Mouse (Mus musculus) brain, embryonic 14.5 days (tissue): ENCODE measurements at regions not wholly inside any gene's neighbourhood (a gene's known extent, or its start where the extent isn't known, plus 50 kb on each side); places are given as distances from the start of the nearest gene placed in this dataset.

Experiments
- CTCF ChIP-seq: fragments of 200-500 bp; IDR thresholded peaks from 2 replicates; pipeline ENCODE4 v1.5.1; 2012; ENCODE audit warnings: inconsistent platforms, mild to moderate bottlenecking, moderate library complexity, borderline replicate concordance; ENCODE audit not compliant: insufficient read depth, insufficient read length; ENCODE audit errors: extremely low read depth
- POLR2A ChIP-seq: fragments of 200-500 bp; IDR thresholded peaks from 2 replicates; pipeline ENCODE4 v1.6.1; 2012; ENCODE audit warnings: mild to moderate bottlenecking, inconsistent platforms, borderline replicate concordance; ENCODE audit not compliant: poor library complexity, insufficient read depth, insufficient read length, severe bottlenecking; ENCODE audit errors: extremely low read depth

GRCm38 (mm10) chr5:45076347-45076890 is 276.9 kb upstream of the Ldb2 start:
- TF ChIP-seq POLR2A (no peak), CTCF (no peak)
